Mouse (Mus musculus) heart, embryonic 14.5 days (tissue): ENCODE measurements around the gene Cd27. TPM values are rescaled to one million over a fixed set of nuclear protein-coding genes. Genes with fewer than 3 reads are reported as not detected.
A peak's percentile ranks its signal among the peaks of the same experiment; 100 is the strongest.

Experiments used
- ATAC-seq: fragments of 200-750 bp; cut with Nextera tagmentation; 2 replicates; pipeline ENCODE4 v1.8.0; 2017; ENCODE audit warnings: low read depth, moderate TSS enrichment; ENCODE audit not compliant: insufficient number of reproducible peaks, insufficient read depth, low FRiP score
- H3K27ac ChIP-seq, 2 experiments: fragments of 200-500 bp in 1 of 2; fragments of 300-500 bp in 1 of 2; sonication (generic) in 1 of 2; replicated peaks in 1 of 2; 2 replicates each; pipeline ENCODE4 v1.5.1; 2012 to 2014; ENCODE audit warnings: low read depth in 2 of 2, low read length in 2 of 2, control low read depth in 1 of 2, mild to moderate bottlenecking in 1 of 2, mixed read lengths in 1 of 2; ENCODE audit not compliant: control insufficient read depth in 1 of 2, insufficient read depth in 1 of 2
- H3K27me3 ChIP-seq: fragments of 300-500 bp; sonication (generic); 2 replicates; pipeline ENCODE4 v1.6.1; 2014; ENCODE audit warnings: mild to moderate bottlenecking, low read length, control low read depth; ENCODE audit not compliant: control insufficient read depth, insufficient read depth
- H3K36me3 ChIP-seq: fragments of 300-500 bp; sonication (generic); 2 replicates; pipeline ENCODE4 v1.6.1; 2014; ENCODE audit warnings: mild to moderate bottlenecking, control low read depth, low read length, mixed read lengths; ENCODE audit not compliant: control insufficient read depth, insufficient read depth
- H3K4me1 ChIP-seq, 2 experiments: fragments of 200-500 bp in 1 of 2; fragments of 300-500 bp in 1 of 2; sonication (generic) in 1 of 2; 2 replicates each; pipeline ENCODE4 v1.6.1; 2012 to 2014; ENCODE audit warnings: low read length in 2 of 2, control low read depth in 1 of 2, mixed read lengths in 1 of 2; ENCODE audit not compliant: control insufficient read depth in 2 of 2, insufficient read depth in 2 of 2
- H3K4me2 ChIP-seq: fragments of 300-500 bp; sonication (generic); 2 replicates; pipeline ENCODE4 v1.6.1; 2014; ENCODE audit warnings: mild to moderate bottlenecking, low read length
- H3K4me3 ChIP-seq, 2 experiments: fragments of 200-500 bp in 1 of 2; fragments of 300-500 bp in 1 of 2; sonication (generic) in 1 of 2; 2 replicates each; pipeline ENCODE4 v1.5.1; 2012 to 2014; ENCODE audit warnings: low read length in 2 of 2, mild to moderate bottlenecking in 2 of 2, control low read depth in 1 of 2, low read depth in 1 of 2, moderate library complexity in 1 of 2; ENCODE audit not compliant: control insufficient read depth in 1 of 2, insufficient read depth in 1 of 2
- H3K9ac ChIP-seq: fragments of 300-500 bp; sonication (generic); 2 replicates; pipeline ENCODE4 v1.6.1; 2014; ENCODE audit warnings: mild to moderate bottlenecking, low read length
- H3K9me3 ChIP-seq: fragments of 300-500 bp; sonication (generic); 2 replicates; pipeline ENCODE4 v1.6.1; 2016; ENCODE audit warnings: low read length, control low read depth; ENCODE audit not compliant: control insufficient read depth
- WGBS: fragments of 180-500 bp; shearing (Covaris S2); extraction: QIAGEN DNeasy Blood & Tissue Kit; methylation state at CpG from one replicate; pipeline ENCODE4 v1.1.7; 2014; 5-methylcytosine and 5-hydroxymethylcytosine counted together
- polyA plus RNA-seq: library from polyadenylated mRNA; unstranded; fragments of >200 nt; fragmentation: Nextera tagmentation; extraction: Ambion mirVana; gene quantifications from 2 replicates; pipeline ENCODE4 v1.2.1, GENCODE M21; 2014

Gene Cd27
- polyA plus RNA-seq, 1 experiment from 2014 or later, result 2.5 TPM

- Histone ChIP-seq H3K27me3 (peaks cover 10% of the 10 kb centered on the region; the same call in 1 of the 2 replicates), H3K36me3 (no peaks in the 10 kb centered on the region), H3K9ac (no peak overlapping the region), H3K4me2 (no peak overlapping the region), H3K4me1 (peaks cover 0 to 4% of the 10 kb centered on the region in 2 experiments; a peak in 1 of 4 replicates), H3K27ac (no peak overlapping the region), H3K4me3 (no peak overlapping the region), H3K9me3 (no peaks in the 10 kb centered on the region; the same call in 1 of the 2 replicates)
- 63% methylated on average over 6 of the region's 6 CpGs for WGBS
- no peak for ATAC-seq
Measured at GRCm38 (mm10) chr6:125213129-125213528, 23.7 kb downstream of the Cd27 start.

DNA sequence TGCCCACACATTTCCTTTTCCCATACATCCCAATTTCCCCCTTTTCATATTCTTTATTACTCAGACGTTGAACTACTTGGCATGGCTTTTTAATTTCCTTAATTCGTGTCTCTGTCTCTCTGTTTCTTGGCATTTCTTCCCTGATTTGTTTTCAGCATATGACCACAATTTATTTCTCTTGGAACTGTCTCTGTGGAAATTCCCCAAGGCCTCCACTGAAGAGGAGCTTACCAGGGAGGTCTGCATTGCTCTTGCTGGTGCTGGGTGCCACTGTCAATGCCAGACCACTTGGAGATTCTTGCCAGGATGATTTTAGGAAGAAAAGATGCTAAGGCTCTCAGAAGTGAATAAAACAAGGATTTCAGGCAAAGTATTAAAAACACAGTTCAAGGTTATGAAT, 24.2 kb downstream of the Cd27 start:
- Histone ChIP-seq H3K36me3 (no peaks in the 10 kb centered on the region), H3K27me3 (peaks cover 10% of the 10 kb centered on the region; the same call in 1 of the 2 replicates), H3K4me2 (no peak overlapping the region), H3K27ac (no peak overlapping the region), H3K4me3 (no peak overlapping the region), H3K9ac (no peak overlapping the region), H3K4me1 (peaks cover 0 to 4% of the 10 kb centered on the region in 2 experiments; a peak in 1 of 4 replicates), H3K9me3 (no peaks in the 10 kb centered on the region; the same call in 1 of the 2 replicates)
- ATAC-seq, result no peak
- WGBS, result 26% methylated on average over 2 of the region's 2 CpGs

DNA sequence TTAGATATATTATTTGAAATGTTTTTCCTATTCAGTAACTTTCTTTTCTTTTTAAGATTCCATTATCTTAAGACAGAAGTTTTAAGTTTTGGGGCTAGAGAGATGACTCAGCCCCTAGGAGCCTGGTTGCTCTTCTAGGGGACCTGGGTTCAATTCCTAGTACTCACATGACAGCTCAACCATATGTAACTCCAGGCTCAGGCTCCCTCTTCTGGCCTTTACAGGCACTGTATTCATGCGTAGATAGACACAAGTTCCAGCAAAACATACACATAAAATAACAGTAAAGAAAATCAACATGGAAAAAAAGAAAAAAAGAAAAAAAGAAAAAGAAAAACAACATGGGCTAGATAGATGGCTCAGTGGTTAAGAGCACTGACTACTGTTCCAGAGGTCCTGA, 26.4 kb downstream of the Cd27 start:
- no peaks in the 10 kb centered on the region for H3K36me3 ChIP-seq

GRCm38 (mm10) chr6:125197166-125197565, 39.6 kb downstream of the Cd27 start:
- H3K9me3 ChIP-seq, result no peaks in the 10 kb centered on the region
- peaks cover 0 to 9% of the 10 kb centered on the region in 2 experiments; a peak in 2 of 4 replicates for H3K4me1 ChIP-seq
- H3K4me2 ChIP-seq, result no peak overlapping the region
- no peak overlapping the region for H3K9ac ChIP-seq
- ATAC-seq, result no peak
- H3K27ac ChIP-seq, result no peak overlapping the region
- no peaks in the 10 kb centered on the region for H3K27me3 ChIP-seq
- H3K4me3 ChIP-seq, result no peak overlapping the region
- WGBS, result 87% methylated on average over 5 of the region's 5 CpGs
- peaks cover 27% of the 10 kb centered on the region for H3K36me3 ChIP-seq

More for the DNA sequence above, 26.4 kb downstream of the Cd27 start:
- Histone ChIP-seq H3K9ac (no peak overlapping the region), H3K27me3 (peaks cover 10% of the 10 kb centered on the region; the same call in 1 of the 2 replicates), H3K4me2 (no peak overlapping the region), H3K27ac (no peak overlapping the region), H3K9me3 (no peaks in the 10 kb centered on the region; the same call in 1 of the 2 replicates), H3K4me1 (no peaks in the 10 kb centered on the region), H3K4me3 (no peak overlapping the region)
- WGBS, result 69% methylated on average over 1 of the region's 1 CpGs
- ATAC-seq, result no peak

DNA sequence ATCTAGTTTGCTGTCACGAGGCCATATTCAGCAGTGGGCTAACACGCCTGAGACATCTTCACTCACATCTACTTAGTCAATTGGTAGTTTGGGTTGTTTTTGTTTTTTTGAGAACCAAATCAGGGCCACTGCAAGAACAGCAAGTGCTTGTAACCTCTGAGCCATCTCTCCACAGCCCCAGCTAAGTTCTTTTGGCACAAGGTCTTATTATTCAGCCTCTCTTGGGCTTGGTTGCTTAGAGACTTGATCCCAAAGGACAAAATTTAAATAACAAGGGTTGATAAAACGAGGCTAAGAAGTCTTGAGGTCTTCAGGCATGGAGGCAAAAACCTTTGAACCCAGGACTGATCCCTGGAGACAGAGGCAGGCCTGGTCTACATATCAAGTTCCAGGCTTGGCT, 40.5 kb downstream of the Cd27 start:
- Histone ChIP-seq H3K27me3 (no peaks in the 10 kb centered on the region), H3K9me3 (no peaks in the 10 kb centered on the region), H3K36me3 (peaks cover 27% of the 10 kb centered on the region), H3K9ac (no peak overlapping the region), H3K4me3 (no peak overlapping the region), H3K4me1 (peaks cover 0 to 9% of the 10 kb centered on the region in 2 experiments; a peak in 2 of 4 replicates), H3K4me2 (no peak overlapping the region), H3K27ac (no peak overlapping the region)
- WGBS, result 73% methylated on average over 3 of the region's 3 CpGs
- no peak for ATAC-seq

- ATAC-seq, result no peak
- Histone ChIP-seq H3K27me3 (no peaks in the 10 kb centered on the region), H3K36me3 (peaks cover 27% of the 10 kb centered on the region), H3K9me3 (no peaks in the 10 kb centered on the region), H3K9ac (no peak overlapping the region), H3K27ac (no peak overlapping the region), H3K4me3 (no peak overlapping the region), H3K4me1 (peaks cover 0 to 12% of the 10 kb centered on the region in 2 experiments; a peak in 2 of 4 replicates), H3K4me2 (no peak overlapping the region)
- 12% methylated on average over 1 of the region's 1 CpGs for WGBS
Measured at GRCm38 (mm10) chr6:125195541-125196075, 41.2 kb downstream of the Cd27 start.

- Histone ChIP-seq H3K9ac (no peak overlapping the region), H3K4me1 (peaks cover 2 to 21% of the 10 kb centered on the region in 2 experiments; a peak in 2 of 4 replicates), H3K4me2 (peak overlapping the region; percentile 90), H3K36me3 (peaks cover 43% of the 10 kb centered on the region), H3K9me3 (no peaks in the 10 kb centered on the region), H3K27ac (no peak overlapping the region), H3K4me3 (no peak overlapping the region), H3K27me3 (no peaks in the 10 kb centered on the region)
- ATAC-seq, result no peak
- 46% methylated on average over 6 of the region's 7 CpGs for WGBS
Measured at GRCm38 (mm10) chr6:125193390-125193789, 43.4 kb downstream of the Cd27 start.

DNA sequence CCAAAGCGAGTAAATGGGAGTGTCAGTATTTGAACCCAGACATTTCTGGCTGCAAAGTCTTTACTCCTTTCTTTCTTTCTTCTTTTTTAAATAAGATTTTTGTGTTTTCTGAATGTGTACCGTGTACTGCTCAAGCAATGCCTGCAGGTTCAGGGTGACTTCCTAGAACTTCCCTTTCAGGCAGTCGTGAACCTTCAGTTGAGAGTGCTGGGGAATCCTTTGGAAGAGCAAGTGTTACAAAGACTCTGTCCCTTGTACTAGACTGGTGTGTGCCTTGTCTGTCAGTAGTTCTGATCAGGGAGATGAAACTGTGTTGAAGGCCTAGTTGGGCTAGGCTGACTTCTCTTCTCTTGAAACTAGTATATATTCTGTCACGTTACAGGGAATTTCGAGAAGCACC, 44.0 kb downstream of the Cd27 start:
- Histone ChIP-seq H3K9me3 (no peaks in the 10 kb centered on the region), H3K4me1 (peaks cover 2 to 21% of the 10 kb centered on the region in 2 experiments; a peak in 2 of 4 replicates), H3K27me3 (no peaks in the 10 kb centered on the region), H3K36me3 (peaks cover 49% of the 10 kb centered on the region), H3K4me2 (peak overlapping the region; percentile 90), H3K9ac (peak overlapping the region; percentile 92), H3K27ac (peak overlapping the region; percentile 93 to 100), H3K4me3 (peak overlapping the region; percentile 55 to 80)
- WGBS, result 27% methylated on average over 5 of the region's 5 CpGs
- ATAC-seq, result no peak
